Mouse (Mus musculus): ENCODE data around the gene Ednra. TPM values are rescaled to one million over a fixed set of nuclear protein-coding genes. Genes with fewer than 3 reads are reported as not detected.
A peak's percentile ranks its signal among the peaks of the same experiment; 100 is the strongest.

Ednra gene
- polyA plus RNA-seq, 1 experiment from 2014 or later, result 8.4 TPM

DNA sequence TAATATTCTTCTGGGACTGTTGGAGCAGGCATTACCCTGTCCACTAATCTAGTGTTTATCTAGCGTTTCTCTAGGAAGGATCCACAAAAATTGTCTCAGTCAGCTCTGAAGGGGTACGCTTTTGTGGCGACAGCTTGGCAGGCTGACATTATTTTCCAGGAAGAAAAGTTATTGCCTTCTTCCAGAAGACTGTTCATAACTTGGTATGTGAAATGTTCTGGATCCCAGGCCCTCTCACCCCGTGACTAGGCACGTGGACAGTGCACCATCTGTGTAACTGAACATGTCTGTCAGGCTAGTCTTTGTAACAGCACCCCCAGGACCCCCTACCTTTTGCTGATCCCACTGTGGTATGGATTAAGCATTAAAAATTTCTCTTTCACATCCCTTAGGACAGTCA is 1.1 kb upstream of the Ednra start:
- Histone ChIP-seq H3K9me3 (ENCODE audit: control insufficient read depth) (no peaks in the 10 kb centered on the region), H3K9ac (ENCODE audit: low read depth, low read length) (no peak overlapping the region), H3K4me2 (replicated peaks; ENCODE audit: low read depth) (no peak overlapping the region), H3K36me3 (ENCODE audit: control insufficient read depth, insufficient read depth) (no peaks in the 10 kb centered on the region), H3K27ac (ENCODE audit: low read depth, low read length) (no peak overlapping the region), H3K4me3 (ENCODE audit: low read depth, low read length) (no peak overlapping the region), H3K27me3 (replicated peaks; ENCODE audit: control insufficient read depth, insufficient read depth, low read length) (0 out of 2 replicates have a peak, but pooled peaks cover 6% of the 10 kb centered on the region), H3K4me1 (replicated peaks; ENCODE audit: control insufficient read depth, insufficient read depth, low read length) (no peaks in the 10 kb centered on the region)
- no peak for ATAC-seq
- no peak for TF ChIP-seq CTCF (IDR thresholded peaks at IDR 0.05; ENCODE audit: low read depth)
- WGBS, result 59% methylated on average over 5 of the region's 5 CpGs

- peak overlapping the region; percentile 82 for H3K27ac ChIP-seq (ENCODE audit: low read depth, low read length)
- H3K9ac ChIP-seq (ENCODE audit: low read depth, low read length), result peak overlapping the region; percentile 55
- no peaks in the 10 kb centered on the region for H3K9me3 ChIP-seq (ENCODE audit: control insufficient read depth)
- H3K36me3 ChIP-seq (ENCODE audit: control insufficient read depth, insufficient read depth), result no peaks in the 10 kb centered on the region
- no peaks in the 10 kb centered on the region for H3K4me1 ChIP-seq (replicated peaks; ENCODE audit: control insufficient read depth, insufficient read depth, low read length)
- 0 out of 2 replicates have a peak, but pooled peaks cover 6% of the 10 kb centered on the region for H3K27me3 ChIP-seq (replicated peaks; ENCODE audit: control insufficient read depth, insufficient read depth, low read length)
- no peak for ATAC-seq
- peak overlapping the region; percentile 50 for H3K4me3 ChIP-seq (ENCODE audit: low read depth, low read length)
- no peak for TF ChIP-seq CTCF (IDR thresholded peaks at IDR 0.05; ENCODE audit: low read depth)
- 2% methylated on average over 16 of the region's 16 CpGs for WGBS
- H3K4me2 ChIP-seq (replicated peaks; ENCODE audit: low read depth), result peak overlapping the region; percentile 72
Observed at GRCm38 (mm10) chr8:77723534-77724045, 674 bp downstream of the Ednra start.

DNA sequence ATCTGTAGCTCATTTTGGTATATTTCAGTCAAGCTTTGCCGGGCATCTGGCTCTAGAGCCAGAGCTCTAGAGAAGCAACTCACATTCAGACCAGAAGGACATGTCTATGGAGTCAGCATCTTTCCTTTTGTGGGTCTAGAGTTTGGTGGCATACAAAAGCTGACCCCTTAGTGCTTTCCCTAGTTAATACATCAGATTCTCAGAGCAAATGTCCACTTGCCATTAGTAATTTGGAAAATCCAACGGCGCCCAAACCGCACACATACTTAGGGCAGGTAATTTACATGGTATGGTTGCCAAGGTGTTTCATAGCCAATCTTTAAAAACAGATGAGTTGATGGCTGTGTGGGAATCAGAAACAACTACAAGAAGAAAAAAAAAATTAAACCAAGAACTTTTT is 1.2 kb downstream of the Ednra start:
- TF ChIP-seq CTCF (IDR thresholded peaks at IDR 0.05; ENCODE audit: low read depth), result no peak
- H3K36me3 ChIP-seq (ENCODE audit: control insufficient read depth, insufficient read depth), result no peaks in the 10 kb centered on the region
- no peak for ATAC-seq

GRCm38 (mm10) chr8:77718933-77719332 is 5.3 kb downstream of the Ednra start:
- H3K4me3 ChIP-seq (ENCODE audit: low read depth, low read length), result no peak overlapping the region
- ATAC-seq, result no peak
- H3K4me2 ChIP-seq (replicated peaks; ENCODE audit: low read depth), result no peak overlapping the region
- H3K27me3 ChIP-seq (replicated peaks; ENCODE audit: control insufficient read depth, insufficient read depth, low read length), result 0 out of 2 replicates have a peak, but pooled peaks cover 5% of the 10 kb centered on the region
- no peaks in the 10 kb centered on the region for H3K9me3 ChIP-seq (ENCODE audit: control insufficient read depth)
- TF ChIP-seq CTCF (IDR thresholded peaks at IDR 0.05; ENCODE audit: low read depth), result no peak
- no peaks in the 10 kb centered on the region for H3K36me3 ChIP-seq (ENCODE audit: control insufficient read depth, insufficient read depth)
- H3K27ac ChIP-seq (ENCODE audit: low read depth, low read length), result no peak overlapping the region
- WGBS, result 77% methylated on average over 2 of the region's 2 CpGs
- H3K4me1 ChIP-seq (replicated peaks; ENCODE audit: control insufficient read depth, insufficient read depth, low read length), result no peaks in the 10 kb centered on the region
- no peak overlapping the region for H3K9ac ChIP-seq (ENCODE audit: low read depth, low read length)

More for the DNA sequence above, 1.2 kb downstream of the Ednra start:
- no peaks in the 10 kb centered on the region for H3K4me1 ChIP-seq (replicated peaks; ENCODE audit: control insufficient read depth, insufficient read depth, low read length)
- no peaks in the 10 kb centered on the region for H3K9me3 ChIP-seq (ENCODE audit: control insufficient read depth)
- H3K4me3 ChIP-seq (ENCODE audit: low read depth, low read length), result peak overlapping the region; percentile 50
- H3K9ac ChIP-seq (ENCODE audit: low read depth, low read length), result no peak overlapping the region
- WGBS, result 64% methylated on average over 4 of the region's 4 CpGs
- no peak overlapping the region for H3K27ac ChIP-seq (ENCODE audit: low read depth, low read length)
- peak overlapping the region; percentile 72 for H3K4me2 ChIP-seq (replicated peaks; ENCODE audit: low read depth)
- 0 out of 2 replicates have a peak, but pooled peaks cover 6% of the 10 kb centered on the region for H3K27me3 ChIP-seq (replicated peaks; ENCODE audit: control insufficient read depth, insufficient read depth, low read length)

- no peaks in the 10 kb centered on the region for H3K27me3 ChIP-seq (replicated peaks; ENCODE audit: control insufficient read depth, insufficient read depth, low read length)
- H3K4me2 ChIP-seq (replicated peaks; ENCODE audit: low read depth), result no peak overlapping the region
- ATAC-seq, result no peak
Observed at GRCm38 (mm10) chr8:77717036-77717435, 7.2 kb downstream of the Ednra start.

GRCm38 (mm10) chr8:77714455-77714854 is 9.8 kb downstream of the Ednra start:
- Histone ChIP-seq H3K9me3 (ENCODE audit: control insufficient read depth) (no peaks in the 10 kb centered on the region), H3K4me1 (replicated peaks; ENCODE audit: control insufficient read depth, insufficient read depth, low read length) (no peaks in the 10 kb centered on the region), H3K27ac (ENCODE audit: low read depth, low read length) (no peak overlapping the region), H3K4me3 (ENCODE audit: low read depth, low read length) (no peak overlapping the region), H3K4me2 (replicated peaks; ENCODE audit: low read depth) (no peak overlapping the region), H3K9ac (ENCODE audit: low read depth, low read length) (no peak overlapping the region), H3K27me3 (replicated peaks; ENCODE audit: control insufficient read depth, insufficient read depth, low read length) (no peaks in the 10 kb centered on the region), H3K36me3 (ENCODE audit: control insufficient read depth, insufficient read depth) (no peaks in the 10 kb centered on the region)
- 78% methylated on average over 7 of the region's 7 CpGs for WGBS
- ATAC-seq, result no peak
- no peak for TF ChIP-seq CTCF (IDR thresholded peaks at IDR 0.05; ENCODE audit: low read depth)

More at GRCm38 (mm10) chr8:77717036-77717435, 7.2 kb downstream of the Ednra start:
- no peak for TF ChIP-seq CTCF (IDR thresholded peaks at IDR 0.05; ENCODE audit: low read depth)
- Histone ChIP-seq H3K9me3 (ENCODE audit: control insufficient read depth) (no peaks in the 10 kb centered on the region), H3K4me3 (ENCODE audit: low read depth, low read length) (no peak overlapping the region), H3K9ac (ENCODE audit: low read depth, low read length) (no peak overlapping the region), H3K27ac (ENCODE audit: low read depth, low read length) (no peak overlapping the region), H3K36me3 (ENCODE audit: control insufficient read depth, insufficient read depth) (no peaks in the 10 kb centered on the region), H3K4me1 (replicated peaks; ENCODE audit: control insufficient read depth, insufficient read depth, low read length) (no peaks in the 10 kb centered on the region)
- 55% methylated on average over 2 of the region's 2 CpGs for WGBS
